Mouse (Mus musculus) forebrain, embryonic 11.5 days (tissue): ENCODE measurements around the gene Asb5. TPM values are rescaled to one million over a fixed set of nuclear protein-coding genes. Genes with fewer than 3 reads are reported as not detected.

Experiments used
- ATAC-seq: fragments of 200-750 bp; cut with Nextera tagmentation; replicated peaks from 2 replicates; pipeline ENCODE4 v1.8.0; 2017; ENCODE audit warnings: moderate TSS enrichment; ENCODE audit not compliant: low FRiP score
- DNase-seq: peaks from one replicate; pipeline ENCODE4 v3.0.0-alpha.2; 2017; ENCODE audit warnings: low spot score
- H3K27ac ChIP-seq: fragments of 300-500 bp; sonication (generic); 2 replicates; pipeline ENCODE4 v1.5.1; 2014; ENCODE audit warnings: low read depth, low read length
- H3K27me3 ChIP-seq: fragments of 300-500 bp; sonication (generic); 2 replicates; pipeline ENCODE4 v1.6.1; 2014; ENCODE audit warnings: mild to moderate bottlenecking, low read length, mixed read lengths; ENCODE audit not compliant: control insufficient read depth, insufficient read depth
- H3K36me3 ChIP-seq: fragments of 300-500 bp; sonication (generic); 2 replicates; pipeline ENCODE4 v1.6.1; 2014; ENCODE audit warnings: mild to moderate bottlenecking, low read length, moderate library complexity, mixed read lengths; ENCODE audit not compliant: control insufficient read depth, insufficient read depth
- H3K4me1 ChIP-seq: fragments of 300-500 bp; sonication (generic); replicated peaks from 2 replicates; pipeline ENCODE4 v1.6.1; 2014; ENCODE audit warnings: low read length, mixed read lengths; ENCODE audit not compliant: control insufficient read depth, insufficient read depth
- H3K4me2 ChIP-seq: fragments of 300-500 bp; sonication (generic); 2 replicates; pipeline ENCODE4 v1.6.1; 2014; ENCODE audit warnings: low read depth, mild to moderate bottlenecking, low read length, moderate library complexity, mixed read lengths; ENCODE audit not compliant: severe bottlenecking
- H3K4me3 ChIP-seq: fragments of 300-500 bp; sonication (generic); 2 replicates; pipeline ENCODE4 v1.5.1; 2014; ENCODE audit warnings: low read depth, low read length
- H3K9ac ChIP-seq: fragments of 300-500 bp; sonication (generic); 2 replicates; pipeline ENCODE4 v1.6.1; 2014; ENCODE audit warnings: low read length
- H3K9me3 ChIP-seq: fragments of 300-500 bp; sonication (generic); 2 replicates; pipeline ENCODE4 v1.6.1; 2016; ENCODE audit warnings: low read length, mixed read lengths; ENCODE audit not compliant: control insufficient read depth
- WGBS: fragments of 180-500 bp; shearing (Covaris S2); extraction: QIAGEN DNeasy Blood & Tissue Kit; methylation state at CpG from one replicate; pipeline ENCODE4 v1.1.7; 2014; 5-methylcytosine and 5-hydroxymethylcytosine counted together
- polyA plus RNA-seq: library from polyadenylated mRNA; unstranded; fragments of >200 nt; fragmentation: Nextera tagmentation; extraction: Ambion mirVana; gene quantifications from 2 replicates; pipeline ENCODE4 v1.2.1, GENCODE M21; 2014

Gene Asb5
- polyA plus RNA-seq, 1 experiment from 2014 or later = 4.2 TPM

DNA sequence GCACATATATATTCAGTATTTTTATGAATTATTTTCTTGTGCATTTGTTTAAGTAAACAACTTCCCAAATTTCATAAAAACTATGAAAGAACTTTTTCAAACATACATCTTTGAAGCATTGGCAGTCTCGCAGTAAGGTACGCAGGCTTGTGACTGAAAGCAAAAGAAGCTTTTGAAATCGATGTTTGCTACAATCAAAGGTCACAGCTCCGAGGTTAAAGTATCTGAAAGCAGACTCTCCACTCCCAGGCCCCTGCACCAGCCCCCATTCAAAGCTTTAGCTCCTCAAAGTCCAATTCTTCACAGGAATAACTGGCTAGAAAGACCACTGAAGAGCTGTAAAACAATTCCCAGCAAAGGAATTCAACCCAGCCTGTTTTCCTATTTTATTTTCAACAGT, 8.9 kb upstream of the Asb5 start:
- Histone ChIP-seq H3K4me2 (no peak overlapping the region), H3K9ac (no peak overlapping the region), H3K9me3 (no peaks in the 10 kb centered on the region), H3K4me1 (no peaks in the 10 kb centered on the region), H3K36me3 (no peaks in the 10 kb centered on the region; the same call in 1 of the 2 replicates), H3K4me3 (no peak overlapping the region), H3K27me3 (no peaks in the 10 kb centered on the region), H3K27ac (no peak overlapping the region)
- DNase-seq (no peak), ATAC-seq (no peak)
- WGBS = 62% methylated on average over 4 of the region's 4 CpGs

DNA sequence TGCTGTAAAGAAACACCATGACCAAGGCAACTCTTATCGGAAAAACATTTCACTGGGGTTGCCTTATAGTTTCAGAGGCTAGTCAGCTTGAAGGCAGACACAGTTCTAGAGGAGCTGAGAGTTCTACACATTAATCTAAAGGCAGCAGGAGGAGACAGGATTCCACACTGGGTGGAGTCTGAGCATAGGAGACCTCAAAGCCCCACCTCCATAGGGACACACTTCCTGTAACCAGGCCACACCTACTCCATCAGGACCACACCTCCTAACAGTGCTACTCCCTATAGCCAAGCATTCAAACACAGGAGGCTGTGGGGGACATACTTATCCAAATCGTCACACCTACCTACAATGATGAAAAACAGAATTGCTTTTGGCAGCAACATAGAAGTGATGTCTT, 3.8 kb upstream of the Asb5 start:
- no peak for ATAC-seq
- Histone ChIP-seq H3K4me3 (no peak overlapping the region), H3K27me3 (no peaks in the 10 kb centered on the region), H3K36me3 (no peaks in the 10 kb centered on the region), H3K9ac (no peak overlapping the region), H3K27ac (no peak overlapping the region), H3K4me1 (peaks cover 3% of the 10 kb centered on the region; the same call in 1 of the 2 replicates), H3K4me2 (no peak overlapping the region), H3K9me3 (no peaks in the 10 kb centered on the region)
- no peak for DNase-seq
- 93% methylated on average over 2 of the region's 2 CpGs for WGBS

DNA sequence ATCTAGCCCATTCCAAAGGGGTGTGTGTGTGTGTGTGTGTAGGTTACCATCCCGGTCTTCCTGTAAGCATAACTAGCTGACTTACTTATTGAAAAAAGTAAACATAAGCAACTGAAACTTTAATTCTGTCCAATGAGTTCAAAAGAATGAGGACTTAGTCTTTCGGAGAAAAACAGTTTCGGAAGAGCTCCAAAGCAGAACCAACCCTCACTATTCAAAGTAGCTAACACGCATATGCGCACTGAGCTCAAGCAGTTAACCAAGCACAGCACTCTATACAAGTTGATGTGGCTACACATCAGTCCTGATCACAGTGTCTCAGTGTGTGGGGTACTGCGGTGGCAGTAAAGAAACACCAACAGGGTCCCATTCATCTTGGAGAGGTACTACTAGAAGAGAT, 2.7 kb upstream of the Asb5 start:
- Histone ChIP-seq H3K36me3 (no peaks in the 10 kb centered on the region), H3K9ac (no peak overlapping the region), H3K4me2 (no peak overlapping the region), H3K27ac (no peak overlapping the region), H3K9me3 (no peaks in the 10 kb centered on the region), H3K4me1 (peaks cover 3% of the 10 kb centered on the region; the same call in 1 of the 2 replicates), H3K27me3 (no peaks in the 10 kb centered on the region), H3K4me3 (no peak overlapping the region)
- DNase-seq (no peak), ATAC-seq (no peak)
- 98% methylated on average over 6 of the region's 6 CpGs for WGBS

DNA sequence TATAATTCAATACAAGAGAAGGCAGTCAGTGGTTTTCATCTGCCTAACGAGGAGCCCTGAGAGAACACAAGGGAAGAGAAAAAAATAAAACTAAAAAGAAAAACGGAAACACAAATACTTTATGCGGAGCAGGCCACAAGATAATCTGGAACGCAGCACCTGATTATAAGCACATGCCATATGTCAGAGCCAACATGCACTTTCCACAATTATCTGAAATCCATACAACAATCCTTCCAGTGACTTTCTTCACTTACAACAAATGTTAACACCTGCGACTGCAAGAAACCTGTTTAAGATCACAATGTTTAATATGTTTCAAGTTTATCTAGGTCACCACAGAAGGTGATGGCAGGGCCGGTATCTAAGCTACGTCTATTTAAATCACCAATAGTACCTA, 809 bp upstream of the Asb5 start:
- H3K36me3 ChIP-seq = no peaks in the 10 kb centered on the region
- ATAC-seq (no peak), DNase-seq (no peak)
- peaks cover 3% of the 10 kb centered on the region; the same call in 1 of the 2 replicates for H3K4me1 ChIP-seq
- WGBS = 67% methylated on average over 7 of the region's 7 CpGs
- H3K27ac ChIP-seq = no peak overlapping the region
- no peaks in the 10 kb centered on the region for H3K9me3 ChIP-seq
- H3K27me3 ChIP-seq = no peaks in the 10 kb centered on the region
- H3K9ac ChIP-seq = peak overlapping the region; percentile 86
- H3K4me3 ChIP-seq = peak overlapping the region; percentile 73
- peak overlapping the region; percentile 49 for H3K4me2 ChIP-seq

DNA sequence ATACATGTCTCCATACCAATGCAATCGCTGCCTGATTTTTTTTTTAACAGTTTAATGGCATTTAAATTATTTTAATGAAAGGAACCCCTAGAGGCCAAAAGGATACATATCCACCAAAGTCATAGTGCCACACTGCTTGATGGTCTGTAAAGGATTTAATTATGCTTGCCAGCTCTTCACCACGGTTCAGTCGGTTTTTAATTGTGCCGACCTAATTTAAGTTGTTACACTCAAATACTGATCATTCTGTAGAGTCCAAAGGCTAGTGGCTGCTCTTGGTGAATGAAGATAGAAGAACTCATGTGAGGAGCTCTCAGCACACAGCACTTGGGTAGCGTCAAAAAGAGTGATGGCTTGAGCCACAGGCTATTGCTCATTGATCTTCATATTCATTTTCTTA, 5.8 kb downstream of the Asb5 start:
- no peak overlapping the region for H3K27ac ChIP-seq
- H3K9me3 ChIP-seq = no peaks in the 10 kb centered on the region
- no peaks in the 10 kb centered on the region for H3K4me1 ChIP-seq
- ATAC-seq (no peak), DNase-seq (no peak)
- no peaks in the 10 kb centered on the region for H3K27me3 ChIP-seq
- H3K9ac ChIP-seq = no peak overlapping the region
- WGBS = 83% methylated on average over 5 of the region's 5 CpGs
- H3K4me2 ChIP-seq = no peak overlapping the region
- no peak overlapping the region for H3K4me3 ChIP-seq
- H3K36me3 ChIP-seq = no peaks in the 10 kb centered on the region

DNA sequence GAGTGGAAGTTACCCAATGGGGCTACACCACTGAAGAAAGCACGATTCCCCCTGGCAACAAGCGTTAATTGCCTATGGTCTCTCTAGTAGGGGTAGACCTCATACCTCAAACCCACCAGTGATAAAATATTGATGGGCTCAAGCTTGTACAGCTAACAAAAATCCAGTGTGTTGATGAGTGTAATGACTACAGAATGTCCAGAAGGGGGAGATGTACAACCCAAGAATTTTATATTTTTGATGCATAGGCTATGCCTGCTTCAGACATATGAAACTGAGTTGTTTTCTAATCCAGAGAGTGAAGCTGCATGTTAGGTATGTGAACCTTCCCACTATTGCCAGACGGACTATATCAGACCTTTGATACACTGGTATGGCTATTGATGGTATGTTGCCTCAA, 7.9 kb downstream of the Asb5 start:
- H3K4me3 ChIP-seq = no peak overlapping the region
- H3K9ac ChIP-seq = no peak overlapping the region
- no peak overlapping the region for H3K27ac ChIP-seq
- H3K9me3 ChIP-seq = no peaks in the 10 kb centered on the region
- H3K4me1 ChIP-seq = no peaks in the 10 kb centered on the region
- WGBS = 97% methylated on average over 3 of the region's 3 CpGs
- H3K36me3 ChIP-seq = no peaks in the 10 kb centered on the region
- H3K27me3 ChIP-seq = no peaks in the 10 kb centered on the region
- no peak for ATAC-seq
- no peak for DNase-seq
- no peak overlapping the region for H3K4me2 ChIP-seq

DNA sequence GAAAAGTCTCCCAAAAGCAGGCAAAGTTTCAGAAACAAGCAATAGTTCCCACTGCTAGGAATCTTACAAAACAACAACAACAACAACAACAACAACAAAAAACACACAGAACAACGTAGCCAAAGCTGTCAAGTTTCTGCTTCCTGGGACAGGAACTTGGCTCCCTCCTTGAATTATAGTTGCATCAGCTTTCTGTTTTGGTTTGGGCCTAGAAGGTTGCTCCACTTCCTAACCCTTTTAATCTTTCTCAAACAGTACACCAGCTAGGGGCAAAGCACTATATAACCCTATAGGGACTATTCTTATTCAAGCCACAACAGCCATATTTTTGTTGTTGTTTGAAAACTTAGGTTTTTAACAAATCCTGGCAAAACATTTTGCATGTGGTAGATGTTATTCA, 12.0 kb downstream of the Asb5 start:
- Histone ChIP-seq H3K4me3 (no peak overlapping the region), H3K36me3 (no peaks in the 10 kb centered on the region), H3K9ac (no peak overlapping the region), H3K27me3 (no peaks in the 10 kb centered on the region), H3K4me1 (no peaks in the 10 kb centered on the region), H3K9me3 (no peaks in the 10 kb centered on the region), H3K4me2 (no peak overlapping the region), H3K27ac (no peak overlapping the region)
- ATAC-seq (no peak), DNase-seq (no peak)
- 72% methylated on average over 1 of the region's 1 CpGs for WGBS

DNA sequence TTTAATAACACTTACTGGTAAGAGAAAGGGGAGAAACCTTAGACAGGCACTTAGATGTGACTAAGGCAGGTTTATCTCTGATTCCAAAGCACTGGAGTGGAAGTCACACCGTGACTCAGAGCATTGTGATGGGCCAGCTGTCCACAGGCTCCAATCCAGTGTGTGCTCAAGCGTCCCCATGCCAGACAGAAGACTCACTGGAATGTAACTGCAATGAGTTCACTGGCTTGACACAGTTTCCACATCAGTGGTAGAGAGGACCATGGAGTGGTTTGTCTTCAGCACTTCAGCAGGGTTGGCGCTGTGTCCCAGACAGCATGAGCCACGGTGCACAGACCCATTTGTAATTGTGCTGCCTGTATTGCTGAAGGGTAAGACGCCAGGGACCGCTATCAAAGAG, 19.0 kb downstream of the Asb5 start:
- H3K9ac ChIP-seq = no peak overlapping the region
- no peaks in the 10 kb centered on the region for H3K9me3 ChIP-seq
- no peaks in the 10 kb centered on the region for H3K36me3 ChIP-seq
- H3K27ac ChIP-seq = no peak overlapping the region
- no peak overlapping the region for H3K4me3 ChIP-seq
- H3K4me1 ChIP-seq = no peaks in the 10 kb centered on the region
- 77% methylated on average over 6 of the region's 6 CpGs for WGBS
- ATAC-seq = no peak
- no peak overlapping the region for H3K4me2 ChIP-seq
- H3K27me3 ChIP-seq = no peaks in the 10 kb centered on the region
- no peak for DNase-seq

DNA sequence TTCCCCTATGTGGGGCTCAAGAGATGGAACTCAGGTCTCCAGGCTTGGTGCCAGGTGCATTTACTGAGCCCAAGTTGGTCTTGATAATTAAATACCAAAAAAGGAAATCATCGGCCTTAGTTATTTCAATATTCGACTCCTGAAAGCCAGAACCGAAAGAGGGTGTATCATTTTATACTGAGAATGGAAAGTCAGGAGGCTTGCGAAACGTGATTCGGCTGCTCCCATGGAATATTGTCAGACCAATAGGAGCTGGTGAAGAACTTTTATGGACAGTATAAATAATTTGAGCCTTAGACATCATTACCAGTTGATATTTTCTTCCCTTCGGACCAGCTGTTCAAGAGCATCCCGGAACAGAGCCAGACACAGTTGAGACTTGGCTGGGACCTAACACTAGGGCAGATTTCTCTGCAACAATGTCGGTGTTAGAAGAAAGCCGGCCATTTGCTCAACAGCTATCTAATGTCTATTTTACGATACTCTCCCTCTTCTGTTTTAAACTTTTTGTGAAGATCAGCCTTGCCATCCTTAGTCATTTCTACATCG, 20.7 kb downstream of the Asb5 start:
- no peak overlapping the region for H3K4me3 ChIP-seq
- no peaks in the 10 kb centered on the region for H3K4me1 ChIP-seq
- H3K4me2 ChIP-seq = no peak overlapping the region
- ATAC-seq (no peak), DNase-seq (no peak)
- WGBS = 92% methylated on average over 12 of the region's 12 CpGs
- H3K9me3 ChIP-seq = no peaks in the 10 kb centered on the region
- no peak overlapping the region for H3K27ac ChIP-seq
- H3K36me3 ChIP-seq = no peaks in the 10 kb centered on the region
- no peaks in the 10 kb centered on the region for H3K27me3 ChIP-seq
- no peak overlapping the region for H3K9ac ChIP-seq
